Mouse (Mus musculus) spleen, postnatal 4 days (tissue): Measurements from ENCODE around the gene Olfr1066.
"Not testable (repeated sequence)": the region's sequence is repeated elsewhere in the genome, so short reads cannot be mapped to it uniquely, and the experiment has no call there.

Source experiments
- DNase-seq, 2 experiments: peaks; one replicate each; pipeline ENCODE4 v3.0.0; 2022; ENCODE audit warnings: low spot score in 2 of 2

Gene Olfr1066

DNA sequence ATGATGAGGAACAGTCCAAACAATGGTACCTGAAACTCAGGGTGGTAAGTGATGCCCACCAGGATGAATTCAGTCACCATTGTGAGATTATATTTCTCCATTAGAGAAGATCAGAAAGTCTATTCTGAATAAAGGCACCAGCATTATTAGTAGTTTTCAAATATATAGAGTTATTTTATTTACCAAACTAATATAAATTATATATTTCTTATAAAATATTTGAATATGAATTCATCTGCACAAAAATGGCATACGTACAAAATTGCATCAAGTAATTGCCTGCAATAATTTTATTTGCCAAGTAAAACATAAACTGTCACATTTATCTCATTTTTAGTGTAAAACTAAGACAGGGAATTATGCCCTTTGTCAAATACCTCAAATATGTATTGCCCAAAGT lies at the start of gene Olfr1066:
Olfr1066 (minus strand) TSS at position 101 of the 400 bp plus-strand sequence.
- no peak for DNase-seq

DNA sequence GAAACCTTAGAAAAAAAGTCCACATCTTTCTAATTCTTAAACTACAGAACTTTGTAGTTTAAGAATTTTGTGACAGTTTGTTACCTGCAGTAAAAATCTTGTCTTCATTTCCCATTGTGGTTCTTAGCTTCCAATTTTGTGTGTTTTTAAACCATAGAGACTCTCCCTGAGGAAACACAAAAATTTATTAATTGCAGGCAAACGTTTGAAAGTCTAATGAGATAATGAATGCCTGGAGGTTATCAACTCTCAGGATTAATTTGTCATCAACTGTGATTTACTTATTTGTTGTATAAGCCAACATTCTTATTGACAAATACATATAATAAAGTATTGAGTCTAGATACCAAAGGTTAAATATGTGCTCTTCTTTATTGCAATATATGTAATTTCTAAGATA lies 31.2 kb upstream of the Olfr1066 start, which contains the start of gene Olfr228:
Olfr228 (minus strand) TSS at position 101 of the 400 bp plus-strand sequence.
- no peak for DNase-seq

DNA sequence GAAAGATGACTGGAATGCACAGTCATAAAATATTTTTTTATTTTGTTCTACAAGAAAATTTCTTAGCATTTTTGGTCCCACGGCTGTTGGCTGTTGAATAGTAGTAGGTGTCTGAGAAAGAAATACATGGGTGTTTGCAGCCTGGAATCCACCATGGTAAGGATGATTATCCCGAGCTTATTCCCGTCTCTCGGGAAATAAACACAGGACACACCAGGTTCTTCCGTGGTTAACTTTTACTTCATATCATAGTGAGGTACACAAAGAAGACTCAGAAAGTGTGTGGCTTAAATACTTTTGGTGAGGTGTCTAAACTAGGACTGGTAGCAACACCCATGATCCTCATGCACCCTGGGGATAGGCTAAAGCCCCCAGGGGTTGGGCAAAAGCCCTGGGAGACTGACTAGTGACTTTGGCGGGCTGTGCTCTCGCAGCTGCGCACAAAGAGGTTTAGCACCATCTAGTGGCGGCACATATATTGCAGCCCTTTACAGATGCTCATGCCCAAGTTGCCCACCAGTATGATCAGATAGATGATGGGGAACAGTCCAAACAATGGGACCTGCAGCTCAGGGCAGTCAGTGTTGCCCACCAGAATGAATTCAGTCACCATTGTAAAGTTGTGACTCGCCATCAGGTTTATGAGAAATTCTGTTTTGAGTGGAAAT lies 8.5 kb upstream of the Olfr1066 start:
- peak in 1 of 2 experiments; percentile 64 for DNase-seq

DNA sequence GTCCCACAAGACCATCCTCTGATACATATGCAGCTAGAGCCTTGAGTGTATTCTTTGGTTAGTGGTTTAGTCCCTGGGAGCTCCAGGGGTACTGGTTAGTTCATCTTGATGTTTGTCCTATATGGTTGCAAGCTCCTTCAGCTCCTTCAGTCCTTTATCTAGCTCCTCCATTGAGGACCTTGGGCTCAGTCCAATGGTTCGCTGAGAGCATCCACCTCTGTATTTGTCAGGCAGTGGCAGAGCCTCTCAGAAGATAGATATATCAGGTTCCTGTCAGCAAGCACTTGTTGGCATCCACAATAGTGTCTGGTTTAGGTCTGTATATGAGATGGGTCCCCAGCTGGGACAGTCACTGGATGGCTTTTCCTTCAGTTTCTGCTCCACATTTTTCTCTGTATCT lies 4.4 kb upstream of the Olfr1066 start:
- DNase-seq: no peak

DNA sequence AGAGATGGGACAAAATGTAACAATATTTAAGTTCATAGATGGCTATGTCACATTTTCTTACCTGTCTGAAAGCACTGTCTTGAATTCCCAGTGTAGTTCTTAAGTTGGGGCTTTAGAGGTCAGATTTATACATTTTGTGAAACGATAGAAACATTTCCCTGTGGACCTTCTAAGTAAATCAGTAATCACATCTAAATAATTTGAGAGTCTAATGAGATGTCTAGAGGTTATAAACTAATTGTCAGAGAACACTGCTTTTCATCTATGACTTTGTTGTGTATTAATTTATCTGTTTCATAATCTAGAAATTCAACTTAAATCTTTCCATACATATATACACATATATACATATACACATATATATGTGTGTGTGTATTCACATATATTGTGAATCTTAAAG lies 5.6 kb downstream of the Olfr1066 start, which contains the start of gene Olfr1065:
Olfr1065 (minus strand) TSS at position 101 of the 400 bp plus-strand sequence.
- DNase-seq: not testable (repeated sequence)

DNA sequence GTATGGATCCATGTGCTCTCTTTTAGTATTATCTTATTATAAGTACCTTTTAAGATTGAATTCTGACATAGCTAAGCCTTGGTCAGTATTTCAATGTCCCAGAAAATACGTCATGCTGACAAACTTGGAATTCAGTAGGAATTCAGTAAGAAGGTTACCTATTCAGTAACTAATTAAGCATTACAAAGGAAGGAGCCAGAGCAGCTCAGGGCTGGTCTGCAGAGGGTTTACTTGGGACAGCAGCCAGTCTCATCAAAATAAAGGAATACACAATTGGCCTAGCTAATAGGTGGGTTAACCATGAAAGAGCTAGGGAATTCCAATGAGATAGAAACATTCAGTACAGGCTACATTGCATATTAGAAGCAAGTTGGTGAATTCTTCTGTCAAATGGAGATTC lies 14.0 kb downstream of the Olfr1066 start:
- not testable (repeated sequence) for DNase-seq

DNA sequence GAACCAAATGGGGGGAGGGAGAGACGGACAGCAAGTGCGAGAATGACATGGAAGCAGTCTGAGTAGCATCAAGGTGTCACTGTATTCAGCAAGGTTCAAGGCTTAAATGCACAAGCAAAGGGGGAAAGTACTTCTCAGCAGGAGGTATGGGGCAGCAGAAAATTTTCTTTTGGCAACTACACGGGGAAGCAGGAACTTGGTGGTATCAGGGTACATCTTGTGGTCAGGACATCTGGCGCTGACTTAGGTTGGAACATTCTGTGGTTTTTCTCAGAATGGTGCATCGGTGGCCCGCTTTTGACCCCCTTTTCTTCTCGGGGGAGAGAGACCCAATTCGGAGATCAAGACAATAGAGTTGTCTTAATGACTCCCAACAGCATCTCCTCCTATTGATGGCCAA lies 27.6 kb downstream of the Olfr1066 start:
- not testable (repeated sequence) for DNase-seq

DNA sequence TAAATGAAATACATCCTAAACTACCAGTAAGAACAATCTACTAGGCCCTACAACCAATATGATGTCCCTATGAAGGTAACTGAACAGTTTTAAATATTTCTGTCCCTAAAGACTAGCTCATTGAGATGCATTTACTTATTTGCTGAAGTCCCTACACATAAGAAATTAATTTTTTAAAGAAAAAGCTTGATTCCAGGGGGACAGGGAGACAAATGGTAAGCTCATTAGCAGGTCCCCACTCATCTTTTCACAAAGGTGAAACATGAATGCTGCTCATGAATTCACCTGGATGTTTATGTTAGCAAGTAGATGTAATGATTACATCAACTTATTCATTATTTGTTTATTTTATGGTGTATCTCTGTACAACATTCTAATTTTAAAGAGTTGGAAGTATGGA lies 29.4 kb downstream of the Olfr1066 start, which contains the start of gene Olfr1062:
Olfr1062 (minus strand) TSS at position 101 of the 400 bp plus-strand sequence.
- not testable (repeated sequence) for DNase-seq

DNA sequence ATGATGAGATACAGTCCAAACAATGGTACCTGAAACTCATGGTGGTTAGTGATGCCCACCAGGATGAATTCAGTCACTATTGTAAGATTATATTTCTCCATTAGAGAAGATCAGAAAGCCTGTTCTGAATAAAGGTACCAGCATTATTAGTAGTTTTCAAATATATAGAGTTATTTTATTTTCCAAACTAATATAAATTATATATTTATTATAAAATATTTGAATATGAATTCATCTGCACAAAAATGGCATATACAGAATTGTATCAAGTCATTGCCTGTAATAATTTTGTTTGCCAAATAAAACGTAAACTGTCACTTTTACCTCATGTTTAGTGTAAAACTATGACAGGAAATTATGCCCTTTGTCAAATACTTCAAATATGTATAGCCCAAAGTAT lies 42.1 kb downstream of the Olfr1066 start, which contains the start of gene Olfr1061:
Olfr1061 (minus strand) TSS at position 101 of the 400 bp plus-strand sequence.
- DNase-seq: no peak
